Mouse (Mus musculus) embryonic facial prominence, embryonic 12.5 days (tissue): ENCODE data around the gene Trim44. TPM values are rescaled to one million over a fixed set of nuclear protein-coding genes. Genes with fewer than 3 reads are reported as not detected.

ENCODE experiments used
- ATAC-seq: fragments of 200-750 bp; cut with Nextera tagmentation; 2 replicates; pipeline ENCODE4 v1.8.0; 2017; ENCODE audit not compliant: insufficient number of reproducible peaks, insufficient read depth, low FRiP score, low TSS enrichment
- H3K27ac ChIP-seq: fragments of 300-500 bp; sonication (generic); 2 replicates; pipeline ENCODE4 v1.5.1; 2016; ENCODE audit warnings: mild to moderate bottlenecking
- H3K27me3 ChIP-seq: fragments of 300-500 bp; sonication (generic); 2 replicates; pipeline ENCODE4 v1.6.1; 2016; ENCODE audit warnings: mild to moderate bottlenecking, moderate library complexity
- H3K36me3 ChIP-seq: fragments of 300-500 bp; sonication (generic); 2 replicates; pipeline ENCODE4 v1.6.1; 2016; ENCODE audit warnings: mild to moderate bottlenecking
- H3K4me1 ChIP-seq: fragments of 300-500 bp; sonication (generic); 2 replicates; pipeline ENCODE4 v1.6.1; 2016
- H3K4me2 ChIP-seq: fragments of 300-500 bp; sonication (generic); replicated peaks from 2 replicates; pipeline ENCODE4 v1.6.1; 2016; ENCODE audit warnings: mild to moderate bottlenecking, moderate library complexity
- H3K4me3 ChIP-seq: fragments of 300-500 bp; sonication (generic); 2 replicates; pipeline ENCODE4 v1.5.1; 2016; ENCODE audit warnings: mild to moderate bottlenecking
- H3K9ac ChIP-seq: fragments of 300-500 bp; sonication (generic); 2 replicates; pipeline ENCODE4 v1.6.1; 2016; ENCODE audit warnings: mild to moderate bottlenecking, moderate library complexity
- H3K9me3 ChIP-seq: fragments of 300-500 bp; sonication (generic); 2 replicates; pipeline ENCODE4 v1.6.1; 2016; ENCODE audit warnings: mild to moderate bottlenecking, moderate library complexity
- WGBS: fragments of 180-500 bp; shearing (Covaris S2); methylation state at CpG from one replicate; pipeline ENCODE4 v1.1.7; 2016; 5-methylcytosine and 5-hydroxymethylcytosine counted together
- polyA plus RNA-seq: library from polyadenylated mRNA; unstranded; fragments of >200 nt; fragmentation: Nextera tagmentation; extraction: Ambion mirVana; gene quantifications from 2 replicates; pipeline ENCODE4 v1.2.1, GENCODE M21; 2016

The Trim44 gene
- 54.4 and 63.8 TPM in 2 replicates for polyA plus RNA-seq

- WGBS: 27% methylated on average over 14 of the region's 14 CpGs
- Histone ChIP-seq H3K4me3 (no peak within 1 kb of the TSS), H3K27me3 (no peaks in the 10 kb centered on the region), H3K4me2 (peak within 1 kb of the TSS; percentile 14), H3K9ac (no peak within 1 kb of the TSS), H3K4me1 (peaks cover 24% of the 10 kb centered on the region), H3K36me3 (no peaks in the 10 kb centered on the region), H3K9me3 (no peaks in the 10 kb centered on the region), H3K27ac (no peak within 1 kb of the TSS)
- no peak; the same call in 1 of the 2 replicates for ATAC-seq
These were observed at the start of gene Trim44 for GRCm38 (mm10) chr2:102407363-102408184. Trim44 (minus strand) TSS chr2:102407828.

- WGBS: 77% methylated on average over 1 of the region's 1 CpGs
- Histone ChIP-seq H3K4me3 (no peak overlapping the region), H3K9me3 (no peaks in the 10 kb centered on the region), H3K4me1 (peaks cover 5% of the 10 kb centered on the region; the same call in 1 of the 2 replicates), H3K4me2 (no peak overlapping the region), H3K27ac (no peak overlapping the region), H3K36me3 (no peaks in the 10 kb centered on the region), H3K9ac (no peak overlapping the region), H3K27me3 (no peaks in the 10 kb centered on the region)
- no peak for ATAC-seq
These were observed 47.5 kb upstream of the Trim44 start for GRCm38 (mm10) chr2:102455126-102455525.

GRCm38 (mm10) chr2:102453447-102453846, 45.8 kb upstream of the Trim44 start:
- Histone ChIP-seq H3K36me3 (no peaks in the 10 kb centered on the region), H3K27ac (no peak overlapping the region), H3K9ac (no peak overlapping the region), H3K9me3 (no peaks in the 10 kb centered on the region), H3K27me3 (no peaks in the 10 kb centered on the region), H3K4me3 (no peak overlapping the region), H3K4me2 (no peak overlapping the region), H3K4me1 (peaks cover 16% of the 10 kb centered on the region)
- ATAC-seq: no peak
- 38% methylated on average over 3 of the region's 3 CpGs for WGBS

DNA sequence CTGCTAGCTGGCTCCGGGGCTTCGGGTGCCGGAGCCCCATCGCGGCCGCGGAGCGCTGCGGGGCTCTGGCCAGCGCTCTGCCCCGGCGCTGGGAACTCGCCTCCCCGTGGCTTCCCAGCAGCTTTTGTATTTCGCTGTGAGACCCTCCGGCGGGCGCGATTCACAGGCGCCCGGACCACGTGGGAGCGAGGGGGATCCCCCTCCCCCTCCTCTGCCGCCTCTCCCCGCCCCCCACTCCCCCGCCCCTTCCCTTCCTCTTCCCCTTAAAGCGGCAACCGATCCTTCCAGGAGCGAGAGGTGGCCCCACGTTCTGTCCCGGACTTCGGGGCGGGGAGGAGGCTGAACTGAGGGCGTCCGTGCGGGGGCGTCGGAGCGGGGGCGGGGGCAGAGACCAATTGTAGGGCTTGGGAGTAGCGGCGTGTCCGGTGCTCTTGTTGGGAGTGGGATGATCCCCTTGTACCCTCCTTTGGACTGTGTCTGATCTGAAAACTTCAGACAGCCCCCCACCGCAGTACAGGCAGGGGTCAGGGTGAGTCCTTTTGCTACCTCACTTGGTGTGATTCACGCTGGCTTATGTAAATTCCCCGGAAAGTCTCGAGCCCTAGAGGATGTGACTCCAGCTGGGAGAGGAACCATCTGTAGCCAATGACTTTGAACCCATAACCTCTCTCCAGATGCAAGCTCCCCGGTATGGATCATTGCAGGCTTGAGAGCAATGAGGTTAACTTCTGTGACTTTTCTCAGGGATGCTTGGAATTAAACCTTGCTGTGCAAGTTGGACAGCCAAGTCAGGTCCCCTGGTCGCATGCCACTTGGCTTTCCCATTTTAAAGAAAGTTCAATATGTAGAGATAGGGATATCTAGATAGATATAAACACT, 44.3 kb upstream of the Trim44 start, which contains the start of gene Fjx1:
Fjx1 (minus strand) TSS at position 829 of the 879 bp plus-strand sequence.
- ATAC-seq: peak; percentile 55
- under 1% methylated on average over 30 of the region's 49 CpGs for whole genome bisulfite sequencing
- H3K4me3 ChIP-seq: peak within 1 kb of the TSS; percentile 77
- peak within 1 kb of the TSS; percentile 98 for H3K4me2 ChIP-seq
- H3K9me3 ChIP-seq: no peaks in the 10 kb centered on the region
- H3K27me3 ChIP-seq: no peaks in the 10 kb centered on the region
- H3K36me3 ChIP-seq: no peaks in the 10 kb centered on the region
- peak within 1 kb of the TSS; percentile 85 for H3K9ac ChIP-seq
- H3K27ac ChIP-seq: peak within 1 kb of the TSS; percentile 91
- H3K4me1 ChIP-seq: peaks cover 16% of the 10 kb centered on the region

- Histone ChIP-seq H3K27me3 (no peaks in the 10 kb centered on the region), H3K4me2 (peak overlapping the region; percentile 98), H3K4me1 (peaks cover 16% of the 10 kb centered on the region), H3K9ac (peak overlapping the region; percentile 85), H3K36me3 (no peaks in the 10 kb centered on the region), H3K9me3 (no peaks in the 10 kb centered on the region), H3K27ac (peak overlapping the region; percentile 91), H3K4me3 (peak overlapping the region; percentile 77)
- WGBS: under 1% methylated on average over 109 of the region's 109 CpGs
- ATAC-seq: peak; percentile 70
These were observed 43.4 kb upstream of the Trim44 start for GRCm38 (mm10) chr2:102450761-102451670.

DNA sequence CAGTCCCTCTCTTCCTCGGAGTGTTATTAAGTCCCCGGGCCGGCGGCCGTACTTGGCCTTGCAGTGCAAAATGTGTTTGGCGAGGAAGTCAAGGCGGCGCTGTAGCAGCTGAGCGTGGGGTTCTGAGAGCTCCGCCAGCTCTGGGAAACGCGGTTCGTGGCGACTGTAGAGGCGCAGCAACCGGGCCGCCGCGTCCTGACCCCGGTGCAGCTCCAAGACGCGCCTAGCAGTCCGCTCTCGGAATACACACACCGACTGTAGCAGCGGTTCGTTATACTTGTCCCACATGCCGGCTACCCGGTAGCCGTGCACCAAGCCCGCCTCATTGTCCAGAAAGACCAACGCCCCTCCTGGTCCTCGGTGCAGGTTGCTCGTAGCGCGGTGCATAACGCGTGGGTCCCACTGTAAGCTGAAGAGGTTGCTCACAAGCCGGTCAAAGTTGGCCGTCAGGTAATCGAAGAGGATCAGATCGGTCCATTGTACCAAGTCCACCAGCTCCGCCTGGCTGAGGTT, 42.7 kb upstream of the Trim44 start:
- H3K4me3 ChIP-seq: peak overlapping the region; percentile 77
- H3K36me3 ChIP-seq: no peaks in the 10 kb centered on the region
- under 1% methylated on average over 43 of the region's 43 CpGs for WGBS
- peaks cover 16% of the 10 kb centered on the region for H3K4me1 ChIP-seq
- peak overlapping the region; percentile 91 for H3K27ac ChIP-seq
- 0 out of 2 replicates have a peak, but pooled peaks have one; percentile 8 for ATAC-seq
- peak overlapping the region; percentile 85 for H3K9ac ChIP-seq
- H3K27me3 ChIP-seq: no peaks in the 10 kb centered on the region
- H3K4me2 ChIP-seq: peak overlapping the region; percentile 98
- no peaks in the 10 kb centered on the region for H3K9me3 ChIP-seq

GRCm38 (mm10) chr2:102449630-102450247, 42.1 kb upstream of the Trim44 start:
- peaks cover 16% of the 10 kb centered on the region for H3K4me1 ChIP-seq

DNA sequence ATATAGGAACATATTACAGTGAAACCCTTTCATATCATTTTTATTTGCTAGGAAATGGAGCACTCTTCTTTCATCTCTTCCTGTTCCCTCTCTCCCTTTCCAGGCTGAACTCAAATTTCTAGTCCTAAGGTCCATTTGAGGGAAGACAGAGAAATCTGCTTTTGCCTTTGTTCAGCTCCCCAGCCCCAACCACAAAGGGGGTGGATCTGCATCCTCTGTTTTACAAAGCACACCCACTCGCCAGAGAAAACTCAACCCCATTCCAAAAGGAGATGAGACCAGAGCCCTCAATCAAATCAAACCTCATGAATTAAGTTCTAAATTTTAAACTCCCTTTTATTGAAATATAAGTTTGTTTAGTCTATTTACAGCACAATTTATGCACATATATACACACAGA, 41.4 kb upstream of the Trim44 start:
- H3K9ac ChIP-seq: no peak overlapping the region
- peaks cover 16% of the 10 kb centered on the region for H3K4me1 ChIP-seq
- no peaks in the 10 kb centered on the region for H3K27me3 ChIP-seq
- H3K4me3 ChIP-seq: no peak overlapping the region
- WGBS: 31% methylated on average over 1 of the region's 1 CpGs
- H3K27ac ChIP-seq: no peak overlapping the region
- H3K4me2 ChIP-seq: peak overlapping the region; percentile 98
- no peaks in the 10 kb centered on the region for H3K36me3 ChIP-seq
- no peak for ATAC-seq
- H3K9me3 ChIP-seq: no peaks in the 10 kb centered on the region

More at GRCm38 (mm10) chr2:102449630-102450247, 42.1 kb upstream of the Trim44 start:
- no peaks in the 10 kb centered on the region for H3K9me3 ChIP-seq
- H3K27me3 ChIP-seq: no peaks in the 10 kb centered on the region
- H3K27ac ChIP-seq: peak overlapping the region; percentile 91
- 1% methylated on average over 17 of the region's 17 CpGs for WGBS
- H3K4me2 ChIP-seq: peak overlapping the region; percentile 98
- 0 out of 2 replicates have a peak, but pooled peaks have one; percentile 35 for ATAC-seq
- no peaks in the 10 kb centered on the region for H3K36me3 ChIP-seq
- H3K9ac ChIP-seq: peak overlapping the region; percentile 85
- peak overlapping the region; percentile 77 for H3K4me3 ChIP-seq

DNA sequence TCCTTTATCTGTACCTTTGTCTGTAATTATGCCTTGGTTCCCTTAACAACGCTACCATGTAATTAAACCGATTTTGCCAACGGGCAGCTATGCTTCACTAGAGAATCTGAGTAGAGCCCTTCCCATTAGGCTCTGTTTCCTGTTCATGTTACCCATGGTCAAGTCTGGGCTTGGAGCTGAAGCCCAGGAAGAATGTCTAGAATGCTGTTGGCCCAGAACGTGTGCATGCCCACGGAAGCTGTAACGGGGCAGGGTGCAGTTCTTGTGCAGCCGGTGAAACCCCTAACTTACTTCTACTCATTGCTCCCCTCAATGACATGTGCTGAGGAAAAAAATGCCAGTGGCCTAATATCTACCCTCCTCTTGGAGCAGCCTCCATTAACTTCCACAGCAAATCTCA, 40.2 kb upstream of the Trim44 start:
- WGBS: 61% methylated on average over 7 of the region's 7 CpGs
- no peak overlapping the region for H3K9ac ChIP-seq
- H3K4me1 ChIP-seq: peaks cover 16% of the 10 kb centered on the region
- no peaks in the 10 kb centered on the region for H3K9me3 ChIP-seq
- no peak overlapping the region for H3K4me2 ChIP-seq
- no peaks in the 10 kb centered on the region for H3K36me3 ChIP-seq
- H3K4me3 ChIP-seq: no peak overlapping the region
- no peaks in the 10 kb centered on the region for H3K27me3 ChIP-seq
- no peak for ATAC-seq
- no peak overlapping the region for H3K27ac ChIP-seq

DNA sequence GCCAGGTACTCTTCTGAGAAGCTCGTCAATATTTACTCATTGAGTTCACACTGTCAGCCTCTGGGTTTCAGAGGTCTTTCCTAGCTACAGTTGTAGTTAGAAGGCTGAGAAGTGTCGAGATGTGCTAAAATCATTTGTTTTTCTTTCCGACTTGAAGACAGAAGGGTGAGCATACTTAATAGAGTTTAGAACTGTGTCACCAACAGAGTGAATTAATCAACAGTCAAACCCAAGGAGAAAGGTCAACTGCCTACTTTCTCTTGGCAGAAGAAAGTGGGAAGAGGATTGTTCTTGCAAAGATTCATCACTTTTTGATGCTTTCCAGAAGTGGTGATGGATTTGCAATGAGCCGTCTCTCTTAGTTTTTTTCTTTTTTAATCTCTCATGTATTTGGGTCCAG, 39.2 kb upstream of the Trim44 start:
- peaks cover 16% of the 10 kb centered on the region for H3K4me1 ChIP-seq
- no peaks in the 10 kb centered on the region for H3K36me3 ChIP-seq
- ATAC-seq: no peak
- H3K27me3 ChIP-seq: no peaks in the 10 kb centered on the region
- H3K9me3 ChIP-seq: no peaks in the 10 kb centered on the region
- WGBS: 83% methylated on average over 4 of the region's 4 CpGs
- no peak overlapping the region for H3K27ac ChIP-seq
- H3K9ac ChIP-seq: no peak overlapping the region
- H3K4me2 ChIP-seq: no peak overlapping the region
- no peak overlapping the region for H3K4me3 ChIP-seq
